Mouse (Mus musculus): ENCODE results near the gene Rad54l. TPM values are rescaled to one million over a fixed set of nuclear protein-coding genes. Genes with fewer than 3 reads are reported as not detected.

The Rad54l gene
- polyA plus RNA-seq, 1 experiment from 2014 or later, result 42.1 TPM

- no peak overlapping the region for H3K4me3 ChIP-seq (ENCODE audit: low read depth, low read length)
- no peak overlapping the region for H3K4me2 ChIP-seq (replicated peaks; ENCODE audit: low read depth, low read length)
- peaks cover 14% of the 10 kb centered on the region; the same call in 1 of the 2 replicates for H3K36me3 ChIP-seq (ENCODE audit: control insufficient read depth, insufficient read depth, low read length)
- H3K27ac ChIP-seq (ENCODE audit: low read depth, low read length), result no peak overlapping the region
- whole genome bisulfite sequencing, result 90% methylated on average over 3 of the region's 3 CpGs
- no peaks in the 10 kb centered on the region for H3K4me1 ChIP-seq (replicated peaks; ENCODE audit: control insufficient read depth, insufficient read depth, low read length)
- H3K9me3 ChIP-seq (ENCODE audit: control insufficient read depth, low read length), result no peaks in the 10 kb centered on the region
- DNase-seq (ENCODE audit: low spot score) (no peak), ATAC-seq (ENCODE audit: low FRiP score) (no peak)
- no peaks in the 10 kb centered on the region for H3K27me3 ChIP-seq (ENCODE audit: control insufficient read depth, insufficient read depth, low read length)
- no peak overlapping the region for H3K9ac ChIP-seq (ENCODE audit: low read depth, low read length)
These were observed 37.3 kb upstream of the Rad54l start for GRCm38 (mm10) chr4:116160769-116161168.

- no peak overlapping the region for H3K9ac ChIP-seq (ENCODE audit: low read depth, low read length)
- WGBS, result 82% methylated on average over 3 of the region's 3 CpGs
- no peak overlapping the region for H3K4me3 ChIP-seq (ENCODE audit: low read depth, low read length)
- no peaks in the 10 kb centered on the region for H3K4me1 ChIP-seq (replicated peaks; ENCODE audit: control insufficient read depth, insufficient read depth, low read length)
- ATAC-seq (ENCODE audit: low FRiP score), result no peak
- H3K4me2 ChIP-seq (replicated peaks; ENCODE audit: low read depth, low read length), result no peak overlapping the region
- DNase-seq (ENCODE audit: low spot score), result peak; percentile 42
- peaks cover 16% of the 10 kb centered on the region; the same call in 1 of the 2 replicates for H3K36me3 ChIP-seq (ENCODE audit: control insufficient read depth, insufficient read depth, low read length)
- no peaks in the 10 kb centered on the region for H3K9me3 ChIP-seq (ENCODE audit: control insufficient read depth, low read length)
- no peak overlapping the region for H3K27ac ChIP-seq (ENCODE audit: low read depth, low read length)
- no peaks in the 10 kb centered on the region for H3K27me3 ChIP-seq (ENCODE audit: control insufficient read depth, insufficient read depth, low read length)
These were observed 36.4 kb upstream of the Rad54l start for GRCm38 (mm10) chr4:116159912-116160311.

GRCm38 (mm10) chr4:116157882-116158281, 34.4 kb upstream of the Rad54l start:
- no peaks in the 10 kb centered on the region for H3K27me3 ChIP-seq (ENCODE audit: control insufficient read depth, insufficient read depth, low read length)
- H3K4me1 ChIP-seq (replicated peaks; ENCODE audit: control insufficient read depth, insufficient read depth, low read length), result no peaks in the 10 kb centered on the region
- no peak overlapping the region for H3K4me3 ChIP-seq (ENCODE audit: low read depth, low read length)
- 93% methylated on average over 2 of the region's 2 CpGs for WGBS
- H3K27ac ChIP-seq (ENCODE audit: low read depth, low read length), result no peak overlapping the region
- no peak overlapping the region for H3K4me2 ChIP-seq (replicated peaks; ENCODE audit: low read depth, low read length)
- DNase-seq (ENCODE audit: low spot score) (no peak), ATAC-seq (ENCODE audit: low FRiP score) (no peak)
- peaks cover 23% of the 10 kb centered on the region; the same call in 1 of the 2 replicates for H3K36me3 ChIP-seq (ENCODE audit: control insufficient read depth, insufficient read depth, low read length)
- no peaks in the 10 kb centered on the region for H3K9me3 ChIP-seq (ENCODE audit: control insufficient read depth, low read length)
- no peak overlapping the region for H3K9ac ChIP-seq (ENCODE audit: low read depth, low read length)

- Histone ChIP-seq H3K4me1 (replicated peaks; ENCODE audit: control insufficient read depth, insufficient read depth, low read length) (peaks cover 5% of the 10 kb centered on the region; the same call in 1 of the 2 replicates), H3K36me3 (ENCODE audit: control insufficient read depth, insufficient read depth, low read length) (peaks cover 17% of the 10 kb centered on the region; the same call in 1 of the 2 replicates), H3K4me3 (ENCODE audit: low read depth, low read length) (no peak overlapping the region), H3K4me2 (replicated peaks; ENCODE audit: low read depth, low read length) (no peak overlapping the region), H3K27me3 (ENCODE audit: control insufficient read depth, insufficient read depth, low read length) (no peaks in the 10 kb centered on the region), H3K9ac (ENCODE audit: low read depth, low read length) (no peak overlapping the region), H3K27ac (ENCODE audit: low read depth, low read length) (no peak overlapping the region), H3K9me3 (ENCODE audit: control insufficient read depth, low read length) (no peaks in the 10 kb centered on the region)
- WGBS, result 94% methylated on average over 15 of the region's 15 CpGs
- ATAC-seq (ENCODE audit: low FRiP score), result no peak
- DNase-seq (ENCODE audit: low spot score), result no peak
These were observed 29.2 kb upstream of the Rad54l start for GRCm38 (mm10) chr4:116152702-116153101.

- Histone ChIP-seq H3K9ac (ENCODE audit: low read depth, low read length) (peak within 1 kb of the TSS; percentile 92), H3K4me2 (replicated peaks; ENCODE audit: low read depth, low read length) (peak within 1 kb of the TSS; percentile 71), H3K4me3 (ENCODE audit: low read depth, low read length) (peak within 1 kb of the TSS; percentile 68), H3K27ac (ENCODE audit: low read depth, low read length) (peak within 1 kb of the TSS; percentile 61), H3K4me1 (replicated peaks; ENCODE audit: control insufficient read depth, insufficient read depth, low read length) (peaks cover 5% of the 10 kb centered on the region; the same call in 1 of the 2 replicates), H3K9me3 (ENCODE audit: control insufficient read depth, low read length) (no peaks in the 10 kb centered on the region), H3K36me3 (ENCODE audit: control insufficient read depth, insufficient read depth, low read length) (peaks cover 13% of the 10 kb centered on the region; the same call in 1 of the 2 replicates), H3K27me3 (ENCODE audit: control insufficient read depth, insufficient read depth, low read length) (no peaks in the 10 kb centered on the region)
- DNase-seq (ENCODE audit: low spot score) (no peak), ATAC-seq (ENCODE audit: low FRiP score) (no peak)
- 84% methylated on average over 6 of the region's 6 CpGs for WGBS
These were observed 27.7 kb upstream of the Rad54l start, which contains the start of gene Lurap1 for GRCm38 (mm10) chr4:116151238-116151637. Gene Lurap1, minus strand, starts transcription at chr4:116151338.

- H3K4me2 ChIP-seq (replicated peaks; ENCODE audit: low read depth, low read length), result peak overlapping the region; percentile 71
- peak overlapping the region; percentile 68 for H3K4me3 ChIP-seq (ENCODE audit: low read depth, low read length)
- H3K36me3 ChIP-seq (ENCODE audit: control insufficient read depth, insufficient read depth, low read length), result peaks cover 9% of the 10 kb centered on the region; the same call in 1 of the 2 replicates
- peaks cover 5% of the 10 kb centered on the region; the same call in 1 of the 2 replicates for H3K4me1 ChIP-seq (replicated peaks; ENCODE audit: control insufficient read depth, insufficient read depth, low read length)
- no peak overlapping the region for H3K27ac ChIP-seq (ENCODE audit: low read depth, low read length)
- DNase-seq (ENCODE audit: low spot score), result no peak
- H3K27me3 ChIP-seq (ENCODE audit: control insufficient read depth, insufficient read depth, low read length), result no peaks in the 10 kb centered on the region
- H3K9ac ChIP-seq (ENCODE audit: low read depth, low read length), result peak overlapping the region; percentile 92
- no peak for ATAC-seq (ENCODE audit: low FRiP score)
- WGBS, result 33% methylated on average over 4 of the region's 4 CpGs
- H3K9me3 ChIP-seq (ENCODE audit: control insufficient read depth, low read length), result no peaks in the 10 kb centered on the region
These were observed 27.4 kb upstream of the Rad54l start for GRCm38 (mm10) chr4:116150862-116151221.

- H3K27ac ChIP-seq (ENCODE audit: low read depth, low read length), result peak overlapping the region; percentile 61
These were observed 26.8 kb upstream of the Rad54l start for GRCm38 (mm10) chr4:116150156-116150861.

GRCm38 (mm10) chr4:116149812-116150155, 26.3 kb upstream of the Rad54l start:
- Histone ChIP-seq H3K27me3 (ENCODE audit: control insufficient read depth, insufficient read depth, low read length) (no peaks in the 10 kb centered on the region), H3K4me3 (ENCODE audit: low read depth, low read length) (peak overlapping the region; percentile 68), H3K9ac (ENCODE audit: low read depth, low read length) (peak overlapping the region; percentile 92), H3K4me1 (replicated peaks; ENCODE audit: control insufficient read depth, insufficient read depth, low read length) (peaks cover 5% of the 10 kb centered on the region; the same call in 1 of the 2 replicates), H3K4me2 (replicated peaks; ENCODE audit: low read depth, low read length) (peak overlapping the region; percentile 71), H3K36me3 (ENCODE audit: control insufficient read depth, insufficient read depth, low read length) (peaks cover 6% of the 10 kb centered on the region; the same call in 1 of the 2 replicates), H3K9me3 (ENCODE audit: control insufficient read depth, low read length) (no peaks in the 10 kb centered on the region), H3K27ac (ENCODE audit: low read depth, low read length) (peak overlapping the region; percentile 61)
- ATAC-seq (ENCODE audit: low FRiP score) (peak; percentile 34), DNase-seq (ENCODE audit: low spot score) (no peak)
- 18% methylated on average over 6 of the region's 6 CpGs for WGBS

More at GRCm38 (mm10) chr4:116150156-116150861, 26.8 kb upstream of the Rad54l start:
- H3K27me3 ChIP-seq (ENCODE audit: control insufficient read depth, insufficient read depth, low read length), result no peaks in the 10 kb centered on the region
- H3K4me2 ChIP-seq (replicated peaks; ENCODE audit: low read depth, low read length), result peak overlapping the region; percentile 71
- H3K9ac ChIP-seq (ENCODE audit: low read depth, low read length), result peak overlapping the region; percentile 92
- peak overlapping the region; percentile 68 for H3K4me3 ChIP-seq (ENCODE audit: low read depth, low read length)
- DNase-seq (ENCODE audit: low spot score), result peak; percentile 85
- 1% methylated on average over 46 of the region's 73 CpGs for WGBS
- peak; percentile 95 for ATAC-seq (ENCODE audit: low FRiP score)
- peaks cover 7% of the 10 kb centered on the region; the same call in 1 of the 2 replicates for H3K36me3 ChIP-seq (ENCODE audit: control insufficient read depth, insufficient read depth, low read length)
- no peaks in the 10 kb centered on the region for H3K9me3 ChIP-seq (ENCODE audit: control insufficient read depth, low read length)
- H3K4me1 ChIP-seq (replicated peaks; ENCODE audit: control insufficient read depth, insufficient read depth, low read length), result peaks cover 5% of the 10 kb centered on the region; the same call in 1 of the 2 replicates

Data from hindbrain, embryonic 11.5 days (tissue).